Mouse (Mus musculus) cerebellum, adult 2 months (tissue): ENCODE measurements around the gene Lingo1.

Source experiments
- CTCF ChIP-seq: fragments of 200-500 bp; IDR thresholded peaks from 2 replicates; pipeline ENCODE4 v1.5.1; 2011; ENCODE audit warnings: low read depth, mild to moderate bottlenecking, control low read depth, low read length, moderate library complexity, borderline replicate concordance; ENCODE audit not compliant: insufficient read depth
- POLR2A ChIP-seq: fragments of 200-500 bp; IDR thresholded peaks from 2 replicates; pipeline ENCODE4 v1.6.1; 2011; ENCODE audit warnings: low read length, control low read depth, borderline replicate concordance; ENCODE audit not compliant: insufficient read depth

- TF ChIP-seq CTCF (no peak), POLR2A (no peak)
Observed at GRCm38 (mm10) chr9:56738261-56739171, 57.8 kb downstream of the Lingo1 start.
